Mouse (Mus musculus): ENCODE measurements around the gene Bsg. TPM values are rescaled to one million over a fixed set of nuclear protein-coding genes. Genes with fewer than 3 reads are reported as not detected.
"Not testable (repeated sequence)": the region's sequence is repeated elsewhere in the genome, so short reads cannot be mapped to it uniquely, and the experiment has no call there.

The Bsg gene
- polyA plus RNA-seq, 1 experiment from 2014 or later = 900 TPM

DNA sequence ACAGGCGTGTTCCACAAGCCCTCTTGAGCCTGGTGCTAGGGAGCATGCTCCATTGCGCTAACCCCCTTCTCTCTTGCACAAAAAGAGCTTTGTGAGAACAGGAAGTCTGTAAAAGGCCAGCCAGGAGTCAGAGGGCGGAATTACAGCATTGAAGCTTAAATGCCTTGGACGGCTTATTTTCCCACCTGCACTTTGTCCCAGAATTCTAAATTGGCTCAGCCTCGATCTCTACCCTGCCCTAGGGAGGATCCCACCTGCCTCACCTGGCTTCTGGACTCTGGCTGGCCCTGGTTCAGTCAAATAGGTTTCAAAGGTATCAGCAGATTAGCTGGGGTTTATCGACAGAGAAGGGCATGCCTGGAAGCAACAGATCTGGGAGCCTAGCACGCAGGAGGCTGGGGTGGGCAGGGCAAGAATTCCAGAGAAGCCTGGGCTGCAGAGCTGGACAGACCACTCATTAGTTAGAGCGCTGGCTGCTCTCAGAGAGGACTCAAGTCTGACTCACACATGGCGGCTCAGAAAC lies 8.1 kb upstream of the Bsg start:
- ATAC-seq (replicated peaks; ENCODE audit: low FRiP score, low TSS enrichment, low read depth) = peak; percentile 51; the same call in 1 of the 2 replicates
- peak overlapping the region; percentile 14; the same call in 1 of the 2 replicates for H3K4me2 ChIP-seq (ENCODE audit: low read length)
- no peak overlapping the region for H3K9ac ChIP-seq (ENCODE audit: low read length)

GRCm38 (mm10) chr10:79697916-79698315 lies 6.4 kb upstream of the Bsg start:
- H3K27ac ChIP-seq (ENCODE audit: low read depth) = no peak overlapping the region
- DNase-seq (ENCODE audit: low spot score) (no peak), ATAC-seq (replicated peaks; ENCODE audit: low FRiP score, low TSS enrichment, low read depth) (no peak)
- peaks cover 17% of the 10 kb centered on the region for H3K4me1 ChIP-seq (replicated peaks; ENCODE audit: control insufficient read depth, insufficient read depth, low read length)
- no peak overlapping the region for H3K9ac ChIP-seq (ENCODE audit: low read length)
- no peaks in the 10 kb centered on the region for H3K36me3 ChIP-seq (ENCODE audit: control insufficient read depth, insufficient read depth, low read length)
- H3K9me3 ChIP-seq (ENCODE audit: control insufficient read depth, low read length) = no peaks in the 10 kb centered on the region
- WGBS = 69% methylated on average over 6 of the region's 6 CpGs
- H3K4me3 ChIP-seq (ENCODE audit: low read depth, low read length) = no peak overlapping the region
- H3K4me2 ChIP-seq (ENCODE audit: low read length) = no peak overlapping the region
- no peaks in the 10 kb centered on the region for H3K27me3 ChIP-seq (replicated peaks; ENCODE audit: control insufficient read depth, insufficient read depth, low read length)

More for the DNA sequence above, 8.1 kb upstream of the Bsg start:
- peak; percentile 65 for DNase-seq (ENCODE audit: low spot score)
- no peaks in the 10 kb centered on the region for H3K9me3 ChIP-seq (ENCODE audit: control insufficient read depth, low read length)
- peak overlapping the region; percentile 73 for H3K27ac ChIP-seq (ENCODE audit: low read depth)
- WGBS = 30% methylated on average over 9 of the region's 9 CpGs
- H3K4me1 ChIP-seq (replicated peaks; ENCODE audit: control insufficient read depth, insufficient read depth, low read length) = peaks cover 11% of the 10 kb centered on the region
- no peaks in the 10 kb centered on the region for H3K36me3 ChIP-seq (ENCODE audit: control insufficient read depth, insufficient read depth, low read length)
- H3K27me3 ChIP-seq (replicated peaks; ENCODE audit: control insufficient read depth, insufficient read depth, low read length) = no peaks in the 10 kb centered on the region
- no peak overlapping the region for H3K4me3 ChIP-seq (ENCODE audit: low read depth, low read length)

GRCm38 (mm10) chr10:79698459-79698858 lies 5.8 kb upstream of the Bsg start:
- H3K4me2 ChIP-seq (ENCODE audit: low read length) = no peak overlapping the region
- peaks cover 17% of the 10 kb centered on the region for H3K4me1 ChIP-seq (replicated peaks; ENCODE audit: control insufficient read depth, insufficient read depth, low read length)
- H3K27ac ChIP-seq (ENCODE audit: low read depth) = no peak overlapping the region
- H3K27me3 ChIP-seq (replicated peaks; ENCODE audit: control insufficient read depth, insufficient read depth, low read length) = no peaks in the 10 kb centered on the region
- no peak overlapping the region for H3K9ac ChIP-seq (ENCODE audit: low read length)
- no peaks in the 10 kb centered on the region for H3K9me3 ChIP-seq (ENCODE audit: control insufficient read depth, low read length)
- ATAC-seq (replicated peaks; ENCODE audit: low FRiP score, low TSS enrichment, low read depth) = no peak
- no peak overlapping the region for H3K4me3 ChIP-seq (ENCODE audit: low read depth, low read length)
- no peak for DNase-seq (ENCODE audit: low spot score)
- no peaks in the 10 kb centered on the region for H3K36me3 ChIP-seq (ENCODE audit: control insufficient read depth, insufficient read depth, low read length)
- WGBS = 96% methylated on average over 6 of the region's 6 CpGs

DNA sequence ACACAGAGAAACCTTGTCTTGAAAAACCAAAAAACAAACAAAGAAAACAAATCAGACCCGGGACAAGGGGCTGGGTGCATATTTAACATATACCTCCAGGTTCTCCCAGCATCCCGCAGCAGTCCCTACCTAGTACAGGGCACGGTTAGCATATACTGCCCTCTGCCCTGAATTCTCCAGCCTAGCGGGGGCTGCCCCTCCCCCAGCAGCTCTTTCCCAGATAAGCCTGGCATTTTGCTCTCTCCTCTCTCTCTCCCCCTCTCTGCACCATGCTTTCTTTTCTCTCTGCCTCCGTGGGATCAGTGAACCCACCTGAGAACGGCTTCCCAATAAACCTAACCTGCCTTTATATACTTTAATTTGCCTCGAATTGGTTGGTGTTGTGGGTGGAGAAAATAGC lies 3.6 kb upstream of the Bsg start:
- H3K9me3 ChIP-seq (ENCODE audit: control insufficient read depth, low read length) = no peaks in the 10 kb centered on the region
- peaks cover 22% of the 10 kb centered on the region for H3K4me1 ChIP-seq (replicated peaks; ENCODE audit: control insufficient read depth, insufficient read depth, low read length)
- no peak for DNase-seq (ENCODE audit: low spot score)
- H3K4me3 ChIP-seq (ENCODE audit: low read depth, low read length) = no peak overlapping the region
- H3K27ac ChIP-seq (ENCODE audit: low read depth) = peak overlapping the region; percentile 10; the same call in 1 of the 2 replicates
- WGBS = 34% methylated on average over 7 of the region's 7 CpGs
- ATAC-seq (replicated peaks; ENCODE audit: low FRiP score, low TSS enrichment, low read depth) = no peak
- no peaks in the 10 kb centered on the region for H3K27me3 ChIP-seq (replicated peaks; ENCODE audit: control insufficient read depth, insufficient read depth, low read length)
- no peak overlapping the region for H3K9ac ChIP-seq (ENCODE audit: low read length)
- H3K4me2 ChIP-seq (ENCODE audit: low read length) = no peak overlapping the region
- no peaks in the 10 kb centered on the region for H3K36me3 ChIP-seq (ENCODE audit: control insufficient read depth, insufficient read depth, low read length)

- Histone ChIP-seq H3K4me3 (ENCODE audit: low read depth, low read length) (no peak overlapping the region), H3K27ac (ENCODE audit: low read depth) (peak overlapping the region; percentile 33; the same call in 1 of the 2 replicates), H3K27me3 (replicated peaks; ENCODE audit: control insufficient read depth, insufficient read depth, low read length) (no peaks in the 10 kb centered on the region), H3K4me2 (ENCODE audit: low read length) (no peak overlapping the region), H3K9ac (ENCODE audit: low read length) (no peak overlapping the region), H3K36me3 (ENCODE audit: control insufficient read depth, insufficient read depth, low read length) (peaks cover 2% of the 10 kb centered on the region; the same call in 1 of the 2 replicates), H3K9me3 (ENCODE audit: control insufficient read depth, low read length) (no peaks in the 10 kb centered on the region), H3K4me1 (replicated peaks; ENCODE audit: control insufficient read depth, insufficient read depth, low read length) (peaks cover 28% of the 10 kb centered on the region)
- 32% methylated on average over 10 of the region's 10 CpGs for WGBS
- ATAC-seq (replicated peaks; ENCODE audit: low FRiP score, low TSS enrichment, low read depth) = no peak
- no peak for DNase-seq (ENCODE audit: low spot score)
Measured at GRCm38 (mm10) chr10:79701443-79702129, 2.7 kb upstream of the Bsg start.

- not testable (repeated sequence) for ATAC-seq (replicated peaks; ENCODE audit: low FRiP score, low TSS enrichment, low read depth); DNase-seq (ENCODE audit: low spot score); H3K4me3 ChIP-seq (ENCODE audit: low read depth, low read length); H3K9me3 ChIP-seq (ENCODE audit: control insufficient read depth, low read length); H3K27ac ChIP-seq (ENCODE audit: low read depth); H3K9ac ChIP-seq (ENCODE audit: low read length); H3K27me3 ChIP-seq (replicated peaks; ENCODE audit: control insufficient read depth, insufficient read depth, low read length); H3K4me2 ChIP-seq (ENCODE audit: low read length)
- peaks cover 13% of the 10 kb centered on the region; the same call in 1 of the 2 replicates for H3K36me3 ChIP-seq (ENCODE audit: control insufficient read depth, insufficient read depth, low read length)
- 90% methylated on average over 2 of the region's 4 CpGs for WGBS
- peaks cover 31% of the 10 kb centered on the region for H3K4me1 ChIP-seq (replicated peaks; ENCODE audit: control insufficient read depth, insufficient read depth, low read length)
Measured at GRCm38 (mm10) chr10:79702970-79703369, 1.3 kb upstream of the Bsg start.

- peak overlapping the region; percentile 81 for H3K4me3 ChIP-seq (ENCODE audit: low read depth, low read length)
- ATAC-seq (replicated peaks; ENCODE audit: low FRiP score, low TSS enrichment, low read depth) (0 out of 2 replicates have a peak, but pooled peaks have one; percentile 1), DNase-seq (ENCODE audit: low spot score) (no peak)
- 75% methylated on average over 10 of the region's 10 CpGs for WGBS
- peaks cover 31% of the 10 kb centered on the region for H3K4me1 ChIP-seq (replicated peaks; ENCODE audit: control insufficient read depth, insufficient read depth, low read length)
- H3K9ac ChIP-seq (ENCODE audit: low read length) = peak overlapping the region; percentile 94; the same call in 1 of the 2 replicates
- peak overlapping the region; percentile 98 for H3K4me2 ChIP-seq (ENCODE audit: low read length)
- peaks cover 14% of the 10 kb centered on the region for H3K36me3 ChIP-seq (ENCODE audit: control insufficient read depth, insufficient read depth, low read length)
- H3K9me3 ChIP-seq (ENCODE audit: control insufficient read depth, low read length) = no peaks in the 10 kb centered on the region
- no peaks in the 10 kb centered on the region for H3K27me3 ChIP-seq (replicated peaks; ENCODE audit: control insufficient read depth, insufficient read depth, low read length)
- H3K27ac ChIP-seq (ENCODE audit: low read depth) = no peak overlapping the region
Measured at GRCm38 (mm10) chr10:79703541-79703940, 750 bp upstream of the Bsg start.

GRCm38 (mm10) chr10:79704970-79705360 lies 674 bp downstream of the Bsg start:
- WGBS = 4% methylated on average over 10 of the region's 10 CpGs
- H3K4me3 ChIP-seq (ENCODE audit: low read depth, low read length) = peak overlapping the region; percentile 81
- H3K9ac ChIP-seq (ENCODE audit: low read length) = peak overlapping the region; percentile 94
- H3K4me1 ChIP-seq (replicated peaks; ENCODE audit: control insufficient read depth, insufficient read depth, low read length) = peaks cover 31% of the 10 kb centered on the region
- H3K4me2 ChIP-seq (ENCODE audit: low read length) = peak overlapping the region; percentile 98
- no peak for ATAC-seq (replicated peaks; ENCODE audit: low FRiP score, low TSS enrichment, low read depth)
- H3K27ac ChIP-seq (ENCODE audit: low read depth) = peak overlapping the region; percentile 75; the same call in 1 of the 2 replicates
- no peaks in the 10 kb centered on the region for H3K27me3 ChIP-seq (replicated peaks; ENCODE audit: control insufficient read depth, insufficient read depth, low read length)
- DNase-seq (ENCODE audit: low spot score) = no peak
- no peaks in the 10 kb centered on the region for H3K9me3 ChIP-seq (ENCODE audit: control insufficient read depth, low read length)
- H3K36me3 ChIP-seq (ENCODE audit: control insufficient read depth, insufficient read depth, low read length) = peaks cover 28% of the 10 kb centered on the region

Data from intestine, embryonic 14.5 days (tissue).